ENCODE assay signal across 8 mouse cellular contexts in genomic region chr7:28378769-28379651, GRCm38 (mm10). TPM values are rescaled to one million over a fixed set of nuclear protein-coding genes. Genes with fewer than 3 reads are reported as not detected.
A peak's percentile ranks its signal among the peaks of the same experiment; 100 is the strongest.
DNase-seq lines count a peak whose midpoint lies in the region; ATAC-seq and TF ChIP-seq lines count a peak whose summit lies in the region.

No protein-coding gene starts in this region.

- H3K4me2 ChIP-seq in heart, embryonic 11.5 days = peak overlapping the region; percentile 96
- H3K4me2 ChIP-seq in kidney, embryonic 16.5 days (replicated peaks; ENCODE audit: low read depth, low read length) = peak overlapping the region; percentile 81
- H3K4me2 ChIP-seq in liver, embryonic 13.5 days = peak overlapping the region; percentile 91
- H3K4me2 ChIP-seq in stomach, embryonic 14.5 days (replicated peaks; ENCODE audit: low read depth, low read length) = peak overlapping the region; percentile 91

- ATAC-seq in heart, embryonic 11.5 days (replicated peaks; ENCODE audit: insufficient number of reproducible peaks, low FRiP score, low TSS enrichment) = peak; percentile 64
- ATAC-seq in kidney, embryonic 16.5 days (ENCODE audit: low FRiP score, low TSS enrichment) = peak; percentile 47
- peak; percentile 67 for ATAC-seq in liver, embryonic 13.5 days (ENCODE audit: low read depth)
- peak; percentile 43; the same call in 1 of the 2 replicates for ATAC-seq in stomach, embryonic 14.5 days (ENCODE audit: insufficient number of reproducible peaks, insufficient read depth, low FRiP score, low read depth)

- H3K9ac ChIP-seq in heart, embryonic 11.5 days (ENCODE audit: low read depth, low read length) = peak overlapping the region; percentile 89
- H3K9ac ChIP-seq in kidney, embryonic 16.5 days (replicated peaks; ENCODE audit: low read length) = peak overlapping the region; percentile 84
- peak overlapping the region; percentile 81 for H3K9ac ChIP-seq in liver, embryonic 13.5 days
- H3K9ac ChIP-seq in stomach, embryonic 14.5 days (replicated peaks; ENCODE audit: low read depth, low read length) = peak overlapping the region; percentile 88

- peak overlapping the region; percentile 99 for H3K27ac ChIP-seq in bone marrow macrophage, adult 2 months (ENCODE audit: insufficient read depth, low read depth, low read length)
- peak overlapping the region; percentile 79 for H3K27ac ChIP-seq in embryonic fibroblast, embryonic 13.5 days (ENCODE audit: insufficient read depth, low read length)
- peak overlapping the region; percentile 89 for H3K27ac ChIP-seq in heart, embryonic 11.5 days (ENCODE audit: low read depth, low read length)
- H3K27ac ChIP-seq in kidney, embryonic 16.5 days (ENCODE audit: low read length) = peak overlapping the region; percentile 98
- peak overlapping the region; percentile 89 for H3K27ac ChIP-seq in liver, embryonic 13.5 days
- peak overlapping the region; percentile 96 for H3K27ac ChIP-seq in stomach, embryonic 14.5 days (ENCODE audit: low read length)

- no peaks in the 10 kb centered on the region for H3K9me3 ChIP-seq in heart, embryonic 11.5 days (replicated peaks; ENCODE audit: control insufficient read depth, low read length)
- H3K9me3 ChIP-seq in kidney, embryonic 16.5 days (ENCODE audit: low read length) = no peaks in the 10 kb centered on the region
- no peaks in the 10 kb centered on the region for H3K9me3 ChIP-seq in liver, embryonic 13.5 days (replicated peaks)
- H3K9me3 ChIP-seq in stomach, embryonic 14.5 days (ENCODE audit: control insufficient read depth, low read depth, low read length) = no peaks in the 10 kb centered on the region

- DNase-seq in B cell, adult 2 months = peak; percentile 99
- peak; percentile 88 for DNase-seq in liver, embryonic 13.5 days
- DNase-seq in natural killer cell, adult 2 months (ENCODE audit: low spot score in 2 of 2) = peak; percentile 95 to 97

- no peak for TF ChIP-seq CTCF in bone marrow macrophage, adult 2 months (IDR thresholded peaks at IDR 0.05; ENCODE audit: low read depth, low read length)
- TF ChIP-seq CTCF in embryonic fibroblast, embryonic 13.5 days (IDR thresholded peaks at IDR 0.05; ENCODE audit: borderline replicate concordance, insufficient read depth, low read length) = no peak

- TF ChIP-seq POLR2A in bone marrow macrophage, adult 2 months (IDR thresholded peaks at IDR 0.05; ENCODE audit: borderline replicate concordance, low read depth, low read length) = peak; percentile 99
- peak; percentile 100 for TF ChIP-seq POLR2A in embryonic fibroblast, embryonic 13.5 days (IDR thresholded peaks at IDR 0.05; ENCODE audit: low read depth, low read length)

- no peaks in the 10 kb centered on the region for H3K36me3 ChIP-seq in heart, embryonic 11.5 days (ENCODE audit: control insufficient read depth, insufficient read depth, low read length)
- H3K36me3 ChIP-seq in kidney, embryonic 16.5 days (ENCODE audit: insufficient read depth, low read length) = 0 out of 2 replicates have a peak, but pooled peaks cover 7% of the 10 kb centered on the region
- peaks cover 10% of the 10 kb centered on the region for H3K36me3 ChIP-seq in liver, embryonic 13.5 days
- H3K36me3 ChIP-seq in stomach, embryonic 14.5 days (ENCODE audit: control insufficient read depth, insufficient read depth, low read length) = peaks cover 7% of the 10 kb centered on the region; the same call in 1 of the 2 replicates

- peaks cover 28% of the 10 kb centered on the region for H3K4me1 ChIP-seq in bone marrow macrophage, adult 2 months (ENCODE audit: control insufficient read depth, insufficient read depth, low read length)
- H3K4me1 ChIP-seq in embryonic fibroblast, embryonic 13.5 days (ENCODE audit: control insufficient read depth, insufficient read depth, low read length) = peaks cover 10% of the 10 kb centered on the region; the same call in 1 of the 2 replicates
- H3K4me1 ChIP-seq in heart, embryonic 11.5 days (ENCODE audit: control insufficient read depth, insufficient read depth, low read length) = peaks cover 67% of the 10 kb centered on the region
- peaks cover 73% of the 10 kb centered on the region for H3K4me1 ChIP-seq in kidney, embryonic 16.5 days (ENCODE audit: insufficient read depth, low read length)
- peaks cover 95% of the 10 kb centered on the region for H3K4me1 ChIP-seq in liver, embryonic 13.5 days (replicated peaks)
- H3K4me1 ChIP-seq in stomach, embryonic 14.5 days (ENCODE audit: control insufficient read depth, insufficient read depth, low read length) = peaks cover 45% of the 10 kb centered on the region

- peak overlapping the region; percentile 93 for H3K4me3 ChIP-seq in bone marrow macrophage, adult 2 months (ENCODE audit: insufficient read depth, low read length)
- H3K4me3 ChIP-seq in embryonic fibroblast, embryonic 13.5 days (ENCODE audit: insufficient read depth, low read length) = peak overlapping the region; percentile 87
- peak overlapping the region; percentile 78 for H3K4me3 ChIP-seq in heart, embryonic 11.5 days (ENCODE audit: low read depth, low read length)
- H3K4me3 ChIP-seq in kidney, embryonic 16.5 days (ENCODE audit: low read length) = peak overlapping the region; percentile 80
- H3K4me3 ChIP-seq in liver, embryonic 13.5 days (replicated peaks) = peak overlapping the region; percentile 68
- H3K4me3 ChIP-seq in stomach, embryonic 14.5 days (ENCODE audit: low read depth, low read length) = peak overlapping the region; percentile 84

- under 1% methylated on average over 53 of the region's 53 CpGs for WGBS in heart, embryonic 11.5 days (ENCODE audit: insufficient replicate concordance)
- 1% methylated on average over 53 of the region's 53 CpGs for WGBS in kidney, embryonic 16.5 days
- WGBS in liver, embryonic 13.5 days (ENCODE audit: insufficient replicate concordance) = under 1% methylated on average over 53 of the region's 53 CpGs
- WGBS in stomach, embryonic 14.5 days = 2% methylated on average over 53 of the region's 53 CpGs

- no peaks in the 10 kb centered on the region for H3K27me3 ChIP-seq in heart, embryonic 11.5 days (ENCODE audit: control insufficient read depth, insufficient read depth, low read length)
- H3K27me3 ChIP-seq in kidney, embryonic 16.5 days (ENCODE audit: insufficient read depth, low read length) = no peaks in the 10 kb centered on the region
- no peaks in the 10 kb centered on the region for H3K27me3 ChIP-seq in liver, embryonic 13.5 days
- no peaks in the 10 kb centered on the region for H3K27me3 ChIP-seq in stomach, embryonic 14.5 days (ENCODE audit: control insufficient read depth, insufficient read depth, low read length)

RNA-seq across cellular contexts. Expression of gene Zfp36, which starts 1.0 kb away (rescaled TPM):
- polyA plus RNA-seq in bone marrow macrophage, adult 2 months (2012; ENCODE audit: insufficient read depth, insufficient read length, missing spikeins) = 110 and 119 TPM in 2 replicates
- 23.4 and 27.4 TPM in 2 replicates for polyA plus RNA-seq in embryonic fibroblast, embryonic 13.5 days (2011; ENCODE audit: insufficient read length, low read depth, missing spikeins)
- 10.9 and 11.6 TPM in 2 replicates for polyA plus RNA-seq in heart, embryonic 11.5 days (2014; fragmentation: Nextera tagmentation; extraction: Ambion mirVana)
- 16.1 and 18.4 TPM in 2 replicates for polyA plus RNA-seq in kidney, embryonic 16.5 days (2015; fragmentation: Nextera tagmentation; extraction: Ambion mirVana)
- polyA plus RNA-seq in liver, embryonic 13.5 days (2015; fragmentation: Nextera tagmentation; extraction: Ambion mirVana) = 4.7 and 6.3 TPM in 2 replicates
- polyA plus RNA-seq in stomach, embryonic 14.5 days (2014; fragmentation: Nextera tagmentation; extraction: Ambion mirVana) = 15.5 and 17.6 TPM in 2 replicates

RNA-seq across cellular contexts. Expression of gene Plekhg2, which starts 6.6 kb away (rescaled TPM):
- polyA plus RNA-seq in bone marrow macrophage, adult 2 months (2012; ENCODE audit: insufficient read depth, insufficient read length, missing spikeins) = 11.4 and 14.6 TPM in 2 replicates
- 66.5 and 68.5 TPM in 2 replicates for polyA plus RNA-seq in embryonic fibroblast, embryonic 13.5 days (2011; ENCODE audit: insufficient read length, low read depth, missing spikeins)
- 44.6 and 47.8 TPM in 2 replicates for polyA plus RNA-seq in heart, embryonic 11.5 days (2014; fragmentation: Nextera tagmentation; extraction: Ambion mirVana)
- 69.1 and 83.3 TPM in 2 replicates for polyA plus RNA-seq in kidney, embryonic 16.5 days (2015; fragmentation: Nextera tagmentation; extraction: Ambion mirVana)
- polyA plus RNA-seq in liver, embryonic 13.5 days (2015; fragmentation: Nextera tagmentation; extraction: Ambion mirVana) = 4.9 and 5.0 TPM in 2 replicates
- 63.4 and 70.7 TPM in 2 replicates for polyA plus RNA-seq in stomach, embryonic 14.5 days (2014; fragmentation: Nextera tagmentation; extraction: Ambion mirVana)

RNA-seq across cellular contexts. Expression of gene Med29, which starts 13.5 kb away (rescaled TPM):
- polyA plus RNA-seq in bone marrow macrophage, adult 2 months (2012; ENCODE audit: insufficient read depth, insufficient read length, missing spikeins) = 12.5 and 13.9 TPM in 2 replicates
- 18.2 and 19.4 TPM in 2 replicates for polyA plus RNA-seq in embryonic fibroblast, embryonic 13.5 days (2011; ENCODE audit: insufficient read length, low read depth, missing spikeins)
- polyA plus RNA-seq in heart, embryonic 11.5 days (2014; fragmentation: Nextera tagmentation; extraction: Ambion mirVana) = 46.4 and 54.3 TPM in 2 replicates
- 52.9 and 55.9 TPM in 2 replicates for polyA plus RNA-seq in kidney, embryonic 16.5 days (2015; fragmentation: Nextera tagmentation; extraction: Ambion mirVana)
- 28.1 and 31.8 TPM in 2 replicates for polyA plus RNA-seq in liver, embryonic 13.5 days (2015; fragmentation: Nextera tagmentation; extraction: Ambion mirVana)
- 47.1 and 51.1 TPM in 2 replicates for polyA plus RNA-seq in stomach, embryonic 14.5 days (2014; fragmentation: Nextera tagmentation; extraction: Ambion mirVana)

RNA-seq across cellular contexts. Expression of gene Paf1, which starts 13.7 kb away (rescaled TPM):
- polyA plus RNA-seq in bone marrow macrophage, adult 2 months (2012; ENCODE audit: insufficient read depth, insufficient read length, missing spikeins) = 102 and 123 TPM in 2 replicates
- 73.5 and 82.5 TPM in 2 replicates for polyA plus RNA-seq in embryonic fibroblast, embryonic 13.5 days (2011; ENCODE audit: insufficient read length, low read depth, missing spikeins)
- 70.2 and 81.4 TPM in 2 replicates for polyA plus RNA-seq in heart, embryonic 11.5 days (2014; fragmentation: Nextera tagmentation; extraction: Ambion mirVana)
- 97.4 and 108 TPM in 2 replicates for polyA plus RNA-seq in kidney, embryonic 16.5 days (2015; fragmentation: Nextera tagmentation; extraction: Ambion mirVana)
- polyA plus RNA-seq in liver, embryonic 13.5 days (2015; fragmentation: Nextera tagmentation; extraction: Ambion mirVana) = 30.7 and 33.4 TPM in 2 replicates
- 67.3 and 73.2 TPM in 2 replicates for polyA plus RNA-seq in stomach, embryonic 14.5 days (2014; fragmentation: Nextera tagmentation; extraction: Ambion mirVana)

RNA-seq across cellular contexts. Expression of gene Rps16, which starts 28.6 kb away (rescaled TPM):
- polyA plus RNA-seq in bone marrow macrophage, adult 2 months (2012; ENCODE audit: insufficient read depth, insufficient read length, missing spikeins) = 801 and 823 TPM in 2 replicates
- polyA plus RNA-seq in embryonic fibroblast, embryonic 13.5 days (2011; ENCODE audit: insufficient read length, low read depth, missing spikeins) = 997 and 1,079 TPM in 2 replicates
- polyA plus RNA-seq in heart, embryonic 11.5 days (2014; fragmentation: Nextera tagmentation; extraction: Ambion mirVana) = 750 and 792 TPM in 2 replicates
- polyA plus RNA-seq in kidney, embryonic 16.5 days (2015; fragmentation: Nextera tagmentation; extraction: Ambion mirVana) = 840 and 918 TPM in 2 replicates
- polyA plus RNA-seq in liver, embryonic 13.5 days (2015; fragmentation: Nextera tagmentation; extraction: Ambion mirVana) = 937 and 964 TPM in 2 replicates
- polyA plus RNA-seq in stomach, embryonic 14.5 days (2014; fragmentation: Nextera tagmentation; extraction: Ambion mirVana) = 1,258 and 1,269 TPM in 2 replicates

Comparison
In these comparisons a context has a peak if more than half of its experiments do, and no peak if none do; other contexts are left out.
1. Peak in every context shown above with its lines: DNase-seq, ATAC-seq, H3K4me3 ChIP-seq and H3K27ac ChIP-seq.